Mouse (Mus musculus) liver, postnatal 0 days (tissue): ENCODE data around the gene Fzd1. TPM values are rescaled to one million over a fixed set of nuclear protein-coding genes. Genes with fewer than 3 reads are reported as not detected.

Source experiments
- ATAC-seq: fragments of 200-750 bp; cut with Nextera tagmentation; 2 replicates; pipeline ENCODE4 v1.8.0; 2017; ENCODE audit warnings: mild to moderate bottlenecking, moderate library complexity
- DNase-seq: peaks from one replicate; pipeline ENCODE4 v3.0.0-alpha.2; 2016
- H3K27ac ChIP-seq: fragments of 300-500 bp; sonication (generic); 2 replicates; pipeline ENCODE4 v1.5.1; 2014; ENCODE audit warnings: antibody characterized with exemption, moderate library complexity, mild to moderate bottlenecking, low read depth
- H3K27me3 ChIP-seq: fragments of 300-500 bp; sonication (generic); 2 replicates; pipeline ENCODE4 v1.6.1; 2014; ENCODE audit warnings: low read length, control low read depth, mixed read lengths; ENCODE audit not compliant: insufficient read depth
- H3K36me3 ChIP-seq: fragments of 300-500 bp; sonication (generic); replicated peaks from 2 replicates; pipeline ENCODE4 v1.6.1; 2014; ENCODE audit warnings: mild to moderate bottlenecking, control low read depth, low read length, moderate library complexity, mixed read lengths; ENCODE audit not compliant: insufficient read depth
- H3K4me1 ChIP-seq: fragments of 300-500 bp; sonication (generic); 2 replicates; pipeline ENCODE4 v1.6.1; 2014; ENCODE audit warnings: antibody characterized with exemption, mild to moderate bottlenecking, control low read depth; ENCODE audit not compliant: insufficient read depth
- H3K4me2 ChIP-seq: fragments of 300-500 bp; sonication (generic); 2 replicates; pipeline ENCODE4 v1.6.1; 2014; ENCODE audit warnings: low read depth, mild to moderate bottlenecking, low read length, moderate library complexity, mixed read lengths
- H3K4me3 ChIP-seq: fragments of 300-500 bp; sonication (generic); 2 replicates; pipeline ENCODE4 v1.5.1; 2014; ENCODE audit warnings: low read depth, low read length
- H3K9ac ChIP-seq: fragments of 300-500 bp; sonication (generic); replicated peaks from 2 replicates; pipeline ENCODE4 v1.6.1; 2014; ENCODE audit warnings: mild to moderate bottlenecking, moderate library complexity
- H3K9me3 ChIP-seq: fragments of 300-500 bp; sonication (generic); 2 replicates; pipeline ENCODE4 v1.6.1; 2016; ENCODE audit warnings: mild to moderate bottlenecking, control low read depth, low read length, mixed read lengths
- CTCF ChIP-seq: sonication (generic); IDR thresholded peaks from 2 replicates; pipeline ENCODE4 v1.5.1; 2016; ENCODE audit warnings: antibody characterized with exemption, low read depth
- EP300 ChIP-seq: IDR thresholded peaks from 2 replicates; pipeline ENCODE4 v1.6.1; 2016; ENCODE audit warnings: antibody characterized with exemption, low read depth, mild to moderate bottlenecking
- WGBS: fragments of 180-500 bp; shearing (Covaris S2); extraction: QIAGEN DNeasy Blood & Tissue Kit; methylation state at CpG from one replicate; pipeline ENCODE4 v1.1.7; 2014; ENCODE audit not compliant: insufficient replicate concordance; 5-methylcytosine and 5-hydroxymethylcytosine counted together
- polyA plus RNA-seq: library from polyadenylated mRNA; unstranded; fragments of >200 nt; fragmentation: Nextera tagmentation; extraction: Ambion mirVana; gene quantifications from 2 replicates; pipeline ENCODE4 v1.2.1, GENCODE M21; 2015

Fzd1 gene
- polyA plus RNA-seq, 1 experiment from 2014 or later: 2.9 TPM

DNA sequence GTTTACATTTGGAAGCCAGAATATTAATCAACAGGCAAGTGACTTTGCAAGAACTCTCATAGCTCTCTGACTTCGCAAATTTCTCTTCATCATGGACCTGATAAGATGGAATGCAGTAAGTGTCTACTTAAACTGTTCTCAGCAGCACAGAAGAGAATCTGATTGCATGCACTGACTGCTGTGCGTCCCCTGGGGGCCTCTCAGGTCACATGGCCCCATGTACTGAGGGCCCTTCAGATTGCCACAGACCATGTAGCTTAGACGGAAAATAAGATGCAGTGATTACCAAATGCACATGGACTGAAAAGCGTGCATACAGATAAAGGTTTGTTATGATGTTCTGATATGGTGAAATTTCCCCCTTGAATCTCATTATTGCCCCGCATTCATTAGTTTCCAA, 8.9 kb upstream of the Fzd1 start:
- ATAC-seq (no peak), DNase-seq (no peak)
- WGBS: 71% methylated on average over 5 of the region's 5 CpGs
- TF ChIP-seq EP300: no peak
- no peak for TF ChIP-seq CTCF
- no peak overlapping the region for H3K4me3 ChIP-seq
- H3K27ac ChIP-seq: no peak overlapping the region
- no peak overlapping the region for H3K4me2 ChIP-seq
- no peaks in the 10 kb centered on the region for H3K27me3 ChIP-seq
- no peaks in the 10 kb centered on the region for H3K36me3 ChIP-seq
- no peak overlapping the region for H3K9ac ChIP-seq
- H3K4me1 ChIP-seq: no peaks in the 10 kb centered on the region
- no peaks in the 10 kb centered on the region for H3K9me3 ChIP-seq

- Histone ChIP-seq H3K27me3 (peaks cover 16% of the 10 kb centered on the region), H3K36me3 (no peaks in the 10 kb centered on the region), H3K4me1 (no peaks in the 10 kb centered on the region), H3K4me2 (no peak overlapping the region), H3K9ac (no peak overlapping the region), H3K4me3 (no peak overlapping the region), H3K9me3 (no peaks in the 10 kb centered on the region), H3K27ac (no peak overlapping the region)
- ATAC-seq: no peak
- TF ChIP-seq EP300: no peak
- no peak for TF ChIP-seq CTCF
- DNase-seq: no peak
Observed at GRCm38 (mm10) chr5:4761891-4762290, 4.1 kb upstream of the Fzd1 start.

DNA sequence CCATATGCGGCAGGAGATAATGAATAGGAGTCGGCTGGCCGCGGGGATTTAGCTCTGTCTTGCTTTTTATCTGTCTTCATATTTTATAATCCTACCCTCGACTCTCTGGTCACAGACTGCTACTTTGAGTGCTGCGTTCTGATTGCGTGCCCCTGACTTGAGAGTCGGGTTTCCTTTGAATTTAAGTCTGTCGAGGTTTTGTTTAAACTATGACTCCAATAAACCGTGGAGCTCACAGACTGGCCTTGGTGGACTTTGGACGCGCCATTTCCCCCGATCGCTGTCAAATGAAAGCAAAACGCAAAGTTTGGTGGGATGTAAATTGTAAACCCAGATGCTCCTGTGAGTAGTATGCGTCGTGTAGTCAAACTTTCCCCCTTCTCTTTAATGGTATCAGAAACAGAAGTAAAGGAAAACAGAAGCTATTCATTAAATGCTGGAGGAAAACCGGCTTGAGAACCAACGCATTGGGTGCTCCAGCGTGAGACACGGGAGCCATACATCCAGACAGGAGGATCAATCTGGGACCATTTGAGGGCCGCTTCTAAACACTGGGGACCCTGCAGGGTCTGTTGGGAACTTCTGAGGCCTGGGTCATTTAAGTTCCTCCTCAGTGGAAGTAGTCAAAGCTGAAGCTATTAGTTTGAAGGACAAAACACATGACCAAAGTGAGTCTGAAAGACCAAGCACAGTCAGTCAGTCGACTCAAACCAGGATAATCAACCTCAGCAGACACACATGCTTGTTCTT, 671 bp upstream of the Fzd1 start:
- TF ChIP-seq CTCF (no peak), EP300 (no peak)
- H3K4me3 ChIP-seq: peak overlapping the region; percentile 65
- H3K9ac ChIP-seq: peak overlapping the region; percentile 12
- DNase-seq (no peak), ATAC-seq (peak; percentile 37)
- H3K4me2 ChIP-seq: peak overlapping the region; percentile 81
- H3K36me3 ChIP-seq: no peaks in the 10 kb centered on the region
- peaks cover 6% of the 10 kb centered on the region; the same call in 1 of the 2 replicates for H3K4me1 ChIP-seq
- H3K27me3 ChIP-seq: peaks cover 36% of the 10 kb centered on the region
- under 1% methylated on average over 23 of the region's 23 CpGs for WGBS
- H3K27ac ChIP-seq: peak overlapping the region; percentile 87
- H3K9me3 ChIP-seq: no peaks in the 10 kb centered on the region

DNA sequence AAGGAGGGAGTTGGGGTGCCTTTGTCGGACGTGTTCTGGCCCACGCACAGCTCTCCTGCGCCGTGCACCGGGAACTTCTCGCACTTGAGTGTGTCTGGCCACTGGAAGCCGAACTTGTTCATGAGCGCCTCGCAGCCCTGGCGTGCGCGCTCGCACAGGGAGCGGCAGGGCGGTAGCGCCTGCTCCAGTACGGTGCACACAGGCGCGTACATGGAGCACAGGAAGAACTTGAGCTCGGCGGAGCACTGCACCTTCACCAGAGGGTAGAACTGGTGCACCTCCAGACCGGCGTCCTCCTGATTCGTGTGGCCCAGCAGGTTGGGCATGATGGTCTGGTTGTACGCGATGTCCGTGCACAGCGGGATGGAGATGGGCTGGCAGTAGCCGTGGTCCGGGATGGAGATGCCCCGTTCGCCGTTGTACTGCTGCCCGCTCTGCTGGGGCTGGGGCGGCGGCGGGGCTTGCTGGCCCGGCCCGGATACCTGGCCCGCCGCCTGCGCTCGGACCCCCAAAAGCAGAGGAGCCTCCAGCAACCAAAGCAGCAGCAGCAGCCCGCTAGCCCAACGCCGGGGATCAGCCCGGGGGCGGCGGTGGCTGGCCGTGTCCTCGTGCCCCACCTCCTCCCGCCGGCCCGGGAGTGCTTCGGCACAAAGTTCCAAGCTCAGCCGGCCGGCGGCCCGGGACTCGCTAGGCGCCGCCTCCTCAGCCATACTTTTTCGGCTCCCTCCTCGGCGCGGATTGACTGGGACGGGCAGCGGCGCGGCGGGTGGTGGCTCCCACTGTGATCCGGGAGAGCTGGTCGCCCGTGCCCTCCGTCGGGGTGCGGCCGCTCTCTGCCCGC, 744 bp downstream of the Fzd1 start:
- Histone ChIP-seq H3K27me3 (peaks cover 36% of the 10 kb centered on the region), H3K4me3 (peak overlapping the region; percentile 65), H3K36me3 (no peaks in the 10 kb centered on the region), H3K9ac (peak overlapping the region; percentile 65), H3K4me2 (peak overlapping the region; percentile 81), H3K4me1 (peaks cover 6% of the 10 kb centered on the region; the same call in 1 of the 2 replicates), H3K27ac (peak overlapping the region; percentile 87), H3K9me3 (no peaks in the 10 kb centered on the region)
- DNase-seq: peak; percentile 57
- peak; percentile 66 for ATAC-seq
- WGBS: under 1% methylated on average over 68 of the region's 80 CpGs
- TF ChIP-seq CTCF (no peak), EP300 (no peak)

- Histone ChIP-seq H3K4me3 (peak overlapping the region; percentile 65), H3K36me3 (no peaks in the 10 kb centered on the region), H3K27me3 (peaks cover 36% of the 10 kb centered on the region), H3K4me2 (peak overlapping the region; percentile 81), H3K9me3 (no peaks in the 10 kb centered on the region), H3K9ac (peak overlapping the region; percentile 65), H3K27ac (no peak overlapping the region), H3K4me1 (peaks cover 6% of the 10 kb centered on the region; the same call in 1 of the 2 replicates)
- ATAC-seq (no peak), DNase-seq (peak; percentile 20)
- no peak for TF ChIP-seq CTCF
- no peak for TF ChIP-seq EP300
- WGBS: 9% methylated on average over 43 of the region's 43 CpGs
Observed at GRCm38 (mm10) chr5:4756001-4756681, 1.7 kb downstream of the Fzd1 start.

GRCm38 (mm10) chr5:4755326-4755725, 2.5 kb downstream of the Fzd1 start:
- 58% methylated on average over 11 of the region's 11 CpGs for WGBS
- no peak for TF ChIP-seq EP300
- TF ChIP-seq CTCF: no peak
- Histone ChIP-seq H3K36me3 (no peaks in the 10 kb centered on the region), H3K4me2 (peak overlapping the region; percentile 81), H3K9me3 (no peaks in the 10 kb centered on the region), H3K27me3 (peaks cover 36% of the 10 kb centered on the region), H3K4me1 (peaks cover 6% of the 10 kb centered on the region; the same call in 1 of the 2 replicates), H3K9ac (no peak overlapping the region), H3K4me3 (peak overlapping the region; percentile 65; the same call in 1 of the 2 replicates), H3K27ac (no peak overlapping the region)
- ATAC-seq: no peak
- DNase-seq: no peak
